Mouse (Mus musculus) embryonic fibroblast, embryonic 13.5 days (primary cell): ENCODE data around the gene Prpf31.

Experiments
- CTCF ChIP-seq: IDR thresholded peaks from 2 replicates; pipeline ENCODE4 v1.5.1; 2011; ENCODE audit warnings: mild to moderate bottlenecking, control low read depth, low read length, moderate library complexity, borderline replicate concordance; ENCODE audit not compliant: insufficient read depth
- POLR2A ChIP-seq: IDR thresholded peaks from 2 replicates; pipeline ENCODE4 v1.6.1; 2011; ENCODE audit warnings: low read depth, mild to moderate bottlenecking, control low read depth, low read length, moderate library complexity

DNA sequence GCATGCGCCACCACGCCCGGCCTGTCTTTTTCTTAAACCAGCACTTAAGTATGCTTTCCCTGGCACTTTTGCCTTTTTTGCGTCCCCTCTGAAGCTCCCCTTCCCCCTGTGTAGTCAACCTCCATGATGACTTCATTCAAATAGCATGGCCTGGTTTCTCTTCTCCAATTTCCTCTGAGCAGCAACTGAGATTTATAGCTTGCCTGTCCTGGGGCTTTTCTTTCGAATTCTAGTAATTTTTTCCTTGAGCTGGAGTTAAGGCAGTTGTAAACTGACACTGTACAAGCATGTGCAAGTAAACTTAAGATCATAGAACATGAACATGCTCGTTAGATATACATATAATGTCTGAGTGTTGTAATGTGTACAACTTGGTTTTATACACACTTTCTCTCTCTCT is 22.4 kb upstream of the Prpf31 start:
- TF ChIP-seq CTCF (no peak), POLR2A (no peak)
